Mouse (Mus musculus): Measurements from ENCODE around the gene Gm3012. TPM values are rescaled to one million over a fixed set of nuclear protein-coding genes. Genes with fewer than 3 reads are reported as not detected.
"Not testable (repeated sequence)": the region's sequence is repeated elsewhere in the genome, so short reads cannot be mapped to it uniquely, and the experiment has no call there.

The Gm3012 gene
- not detected in 2 replicates for polyA plus RNA-seq (2015; fragmentation: Nextera tagmentation; extraction: Ambion mirVana)

DNA sequence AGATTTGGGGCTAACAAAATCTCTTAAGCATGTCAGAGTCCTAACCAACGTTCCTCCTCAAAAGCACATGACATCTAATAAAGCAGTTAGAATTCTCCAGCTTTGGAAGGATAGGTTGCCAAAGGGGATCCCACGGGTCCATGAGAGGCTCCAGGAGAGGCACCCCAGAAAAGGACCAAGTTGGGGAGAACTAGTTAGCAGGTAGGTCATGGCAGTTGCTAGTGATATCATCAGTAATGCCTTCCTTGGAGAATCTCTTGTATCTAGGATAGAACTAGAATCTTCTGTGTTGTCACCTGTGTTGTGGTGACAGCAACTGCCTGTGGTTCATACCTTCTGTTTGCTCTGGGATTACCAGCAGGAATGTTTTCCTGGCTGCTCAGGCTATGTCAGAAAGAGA lies at the start of gene Gm3012:
Gene Gm3012, plus strand, starts transcription at position 301 of the 400 bp plus-strand sequence.
- H3K36me3 ChIP-seq; H3K9me3 ChIP-seq; H3K4me3 ChIP-seq; H3K4me1 ChIP-seq (replicated peaks); H3K4me2 ChIP-seq; ATAC-seq (ENCODE audit: low FRiP score, low read depth); H3K9ac ChIP-seq; H3K27me3 ChIP-seq; H3K27ac ChIP-seq (replicated peaks): not testable (repeated sequence)
- no CpG with 5 or more reads among the region's 2 CpGs for WGBS

DNA sequence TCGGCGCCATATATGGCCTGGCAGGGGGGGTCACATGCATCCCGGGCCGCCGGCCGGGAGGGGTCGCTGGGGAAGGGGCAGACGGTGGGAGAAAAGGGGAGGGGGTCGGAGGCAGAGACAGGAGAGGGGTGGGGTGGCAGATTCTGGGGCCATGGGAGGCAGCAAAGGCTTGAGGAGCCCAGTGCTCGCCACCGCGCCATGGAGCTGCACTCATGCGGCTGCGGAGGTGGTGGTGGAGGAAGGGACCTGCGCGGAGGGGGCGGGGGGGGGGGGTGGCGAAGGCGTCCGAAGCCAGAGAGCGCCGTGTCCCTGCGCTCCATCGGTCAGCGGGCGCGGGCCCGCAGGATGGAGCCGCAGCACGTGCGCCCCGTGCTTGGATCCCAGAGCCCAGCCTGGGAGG lies 17.4 kb downstream of the Gm3012 start, which contains the start of gene Gm3020:
Gene Gm3020, plus strand, starts transcription at position 301 of the 400 bp plus-strand sequence.
- not testable (repeated sequence) for H3K27ac ChIP-seq (replicated peaks); H3K9me3 ChIP-seq; H3K4me1 ChIP-seq (replicated peaks); H3K4me2 ChIP-seq; H3K27me3 ChIP-seq; H3K9ac ChIP-seq; H3K36me3 ChIP-seq; H3K4me3 ChIP-seq; ATAC-seq (ENCODE audit: low FRiP score, low read depth)
- WGBS: no CpG with 5 or more reads among the region's 32 CpGs

DNA sequence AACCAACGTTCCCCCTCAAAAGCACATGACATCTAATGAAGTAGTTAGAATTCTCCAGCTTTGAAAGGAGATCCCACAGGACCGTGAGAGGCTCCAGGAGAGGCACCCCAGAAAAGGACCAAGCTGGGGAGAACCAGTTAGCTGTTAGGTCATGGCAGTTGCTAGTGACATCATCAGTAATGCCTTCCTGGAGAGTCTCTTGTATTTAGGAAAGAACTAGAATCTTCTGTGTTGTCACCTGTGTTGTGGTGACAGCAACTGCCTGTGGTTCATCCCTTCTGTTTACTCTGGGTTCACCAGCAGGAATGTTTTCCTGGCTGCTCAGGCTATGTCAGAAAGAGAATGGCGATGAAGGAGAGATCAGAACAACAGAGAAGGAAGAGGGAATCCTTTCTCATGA lies 54.2 kb downstream of the Gm3012 start, which contains the start of gene Gm3043:
Gene Gm3043, plus strand, starts transcription at position 301 of the 400 bp plus-strand sequence.
- ATAC-seq (ENCODE audit: low FRiP score, low read depth); H3K4me3 ChIP-seq; H3K9ac ChIP-seq; H3K27me3 ChIP-seq; H3K9me3 ChIP-seq; H3K4me2 ChIP-seq; H3K4me1 ChIP-seq (replicated peaks); H3K36me3 ChIP-seq; H3K27ac ChIP-seq (replicated peaks): not testable (repeated sequence)
- whole genome bisulfite sequencing: no CpG with 5 or more reads among the region's 3 CpGs

Other genes with a start within 250 kb of the Gm3012 start
- gene Gm10413, start 239.4 kb upstream of the Gm3012 start, polyA plus RNA-seq (2015; fragmentation: Nextera tagmentation; extraction: Ambion mirVana): not detected in 2 replicates
- 18.6 and 19.7 TPM in 2 replicates for gene Gm10409, start 221.9 kb upstream of the Gm3012 start, polyA plus RNA-seq (2015; fragmentation: Nextera tagmentation; extraction: Ambion mirVana)
- gene Gm3005, start 206.4 kb upstream of the Gm3012 start, polyA plus RNA-seq (2015; fragmentation: Nextera tagmentation; extraction: Ambion mirVana): 7.2 and 8.0 TPM in 2 replicates
- gene Gm10408, start 185.1 kb upstream of the Gm3012 start, polyA plus RNA-seq (2015; fragmentation: Nextera tagmentation; extraction: Ambion mirVana): not detected in 2 replicates
- gene Gm3020, start 17.5 kb downstream of the Gm3012 start, polyA plus RNA-seq (2015; fragmentation: Nextera tagmentation; extraction: Ambion mirVana): 18.6 and 19.7 TPM in 2 replicates
- gene Gm3043, start 54.3 kb downstream of the Gm3012 start, polyA plus RNA-seq (2015; fragmentation: Nextera tagmentation; extraction: Ambion mirVana): not detected in 2 replicates
- 4.2 and 4.6 TPM in 2 replicates for gene Gm3002, start 175.6 kb downstream of the Gm3012 start, polyA plus RNA-seq (2015; fragmentation: Nextera tagmentation; extraction: Ambion mirVana)
- gene Gm3033, start 211.7 kb downstream of the Gm3012 start, polyA plus RNA-seq (2015; fragmentation: Nextera tagmentation; extraction: Ambion mirVana): 0.93 TPM in 1 of 2 replicates, not detected in the other
- 0.21 TPM in 1 of 2 replicates, not detected in the other for gene Gm2916, start 249.7 kb downstream of the Gm3012 start, polyA plus RNA-seq (2015; fragmentation: Nextera tagmentation; extraction: Ambion mirVana)